Mouse (Mus musculus) stomach, postnatal 0 days (tissue): ENCODE data around the gene Snd1.

Experiments used
- CTCF ChIP-seq: IDR thresholded peaks from 2 replicates; pipeline ENCODE4 v1.5.1; 2016; ENCODE audit warnings: antibody characterized with exemption, low read depth, mild to moderate bottlenecking, moderate library complexity
- EP300 ChIP-seq: optimal IDR thresholded peaks from 2 replicates; pipeline ENCODE3; 2016; ENCODE audit warnings: antibody characterized with exemption

DNA sequence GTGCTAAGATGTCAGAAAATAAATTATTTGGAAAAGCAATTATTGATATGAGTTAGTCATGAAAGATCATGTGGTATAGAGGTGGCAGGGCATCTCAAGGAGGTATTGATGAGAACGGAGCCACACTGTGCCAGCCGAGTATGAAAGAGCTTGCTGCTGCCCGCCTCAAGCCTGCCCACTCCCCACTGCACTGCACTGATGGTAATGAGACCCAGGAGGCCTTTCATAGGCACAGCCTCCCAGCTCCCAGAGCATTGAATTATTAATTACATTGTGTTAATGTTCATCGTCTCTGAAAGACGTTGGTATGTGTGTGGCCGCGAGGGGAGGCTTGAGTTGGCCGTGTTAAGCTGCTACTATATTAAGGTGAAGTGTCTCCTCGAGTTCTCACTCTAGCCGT, 390.2 kb downstream of the Snd1 start:
- TF ChIP-seq CTCF (no peak), EP300 (no peak)
